Mouse (Mus musculus) liver, embryonic 12.5 days (tissue): ENCODE results near the gene Grid2ip. TPM values are rescaled to one million over a fixed set of nuclear protein-coding genes. Genes with fewer than 3 reads are reported as not detected.
"Not testable (repeated sequence)": the region's sequence is repeated elsewhere in the genome, so short reads cannot be mapped to it uniquely, and the experiment has no call there.

Experiments
- ATAC-seq: fragments of 200-750 bp; cut with Nextera tagmentation; 2 replicates; pipeline ENCODE4 v1.8.0; 2017; ENCODE audit warnings: moderate number of reproducible peaks, mild to moderate bottlenecking, moderate library complexity
- H3K27ac ChIP-seq: fragments of 300-500 bp; sonication (generic); 2 replicates; pipeline ENCODE4 v1.5.1; 2016; ENCODE audit warnings: mild to moderate bottlenecking
- H3K27me3 ChIP-seq: fragments of 300-500 bp; sonication (generic); replicated peaks from 2 replicates; pipeline ENCODE4 v1.6.1; 2016; ENCODE audit warnings: mild to moderate bottlenecking, moderate library complexity
- H3K36me3 ChIP-seq: fragments of 300-500 bp; sonication (generic); 2 replicates; pipeline ENCODE4 v1.6.1; 2016; ENCODE audit warnings: mild to moderate bottlenecking, moderate library complexity
- H3K4me1 ChIP-seq: fragments of 300-500 bp; sonication (generic); 2 replicates; pipeline ENCODE4 v1.6.1; 2016
- H3K4me2 ChIP-seq: fragments of 300-500 bp; sonication (generic); 2 replicates; pipeline ENCODE4 v1.6.1; 2016; ENCODE audit warnings: mild to moderate bottlenecking, moderate library complexity
- H3K4me3 ChIP-seq: fragments of 300-500 bp; sonication (generic); 2 replicates; pipeline ENCODE4 v1.5.1; 2016; ENCODE audit warnings: mild to moderate bottlenecking, moderate library complexity
- H3K9ac ChIP-seq: fragments of 300-500 bp; sonication (generic); 2 replicates; pipeline ENCODE4 v1.6.1; 2016; ENCODE audit warnings: mild to moderate bottlenecking, moderate library complexity
- H3K9me3 ChIP-seq: fragments of 300-500 bp; sonication (generic); replicated peaks from 2 replicates; pipeline ENCODE4 v1.6.1; 2016; ENCODE audit warnings: mild to moderate bottlenecking, moderate library complexity
- WGBS: fragments of 180-500 bp; shearing (Covaris S2); methylation state at CpG from one replicate; pipeline ENCODE4 v1.1.7; 2016; ENCODE audit not compliant: insufficient replicate concordance; 5-methylcytosine and 5-hydroxymethylcytosine counted together
- polyA plus RNA-seq: library from polyadenylated mRNA; unstranded; fragments of >200 nt; fragmentation: Nextera tagmentation; extraction: Ambion mirVana; gene quantifications from 2 replicates; pipeline ENCODE4 v1.2.1, GENCODE M21; 2016

The Grid2ip gene
- polyA plus RNA-seq, 1 experiment from 2014 or later, result 0.04 TPM

GRCm38 (mm10) chr5:143369611-143370255 lies 12.6 kb downstream of the Grid2ip start:
- Histone ChIP-seq H3K9me3 (no peaks in the 10 kb centered on the region), H3K27me3 (peaks cover 94% of the 10 kb centered on the region), H3K4me3 (peak overlapping the region; percentile 25; the same call in 1 of the 2 replicates), H3K27ac (no peak overlapping the region), H3K4me1 (peaks cover 12% of the 10 kb centered on the region), H3K36me3 (no peaks in the 10 kb centered on the region), H3K4me2 (peak overlapping the region; percentile 43), H3K9ac (no peak overlapping the region)
- 3% methylated on average over 35 of the region's 36 CpGs for WGBS
- no peak for ATAC-seq

DNA sequence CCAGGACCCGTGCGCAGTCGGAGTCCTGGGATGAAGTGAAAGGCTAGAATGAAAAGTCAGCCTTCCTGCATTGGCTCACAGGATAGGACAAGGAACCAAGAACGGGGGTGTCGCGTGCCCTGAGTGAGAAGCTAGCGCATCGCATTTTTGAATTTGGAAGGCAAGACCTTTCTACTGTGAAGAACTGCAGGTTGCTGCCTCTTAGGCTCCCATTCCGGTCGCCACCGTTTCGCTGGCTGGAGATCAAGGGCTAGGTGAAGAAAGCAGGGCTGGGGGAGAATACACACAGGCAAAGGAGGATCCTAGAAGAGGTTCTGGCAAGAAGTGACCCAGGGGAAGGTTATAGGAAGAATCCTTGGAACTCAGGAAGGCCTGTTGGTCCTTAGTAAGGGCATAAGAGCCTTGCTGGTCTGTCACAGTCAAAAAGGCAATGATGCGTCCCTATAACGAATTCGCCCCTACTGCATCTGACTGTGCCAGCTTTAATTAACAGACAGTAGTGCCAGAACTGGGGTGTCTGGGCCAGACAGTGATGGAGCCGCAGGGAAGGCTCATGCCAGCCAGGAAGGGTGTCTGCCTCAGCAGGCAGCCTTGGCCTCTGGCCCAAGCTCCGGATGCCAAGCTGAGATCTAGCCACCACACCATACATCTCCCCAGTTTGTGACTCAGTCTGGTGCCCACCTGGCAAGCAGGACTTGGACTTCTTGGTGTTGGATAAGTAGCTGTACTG lies 13.4 kb downstream of the Grid2ip start:
- no peak for ATAC-seq
- Histone ChIP-seq H3K4me1 (peaks cover 11% of the 10 kb centered on the region), H3K27me3 (peaks cover 94% of the 10 kb centered on the region), H3K9ac (no peak overlapping the region), H3K4me2 (no peak overlapping the region), H3K27ac (no peak overlapping the region), H3K36me3 (no peaks in the 10 kb centered on the region), H3K4me3 (no peak overlapping the region), H3K9me3 (no peaks in the 10 kb centered on the region)
- 28% methylated on average over 17 of the region's 17 CpGs for WGBS

DNA sequence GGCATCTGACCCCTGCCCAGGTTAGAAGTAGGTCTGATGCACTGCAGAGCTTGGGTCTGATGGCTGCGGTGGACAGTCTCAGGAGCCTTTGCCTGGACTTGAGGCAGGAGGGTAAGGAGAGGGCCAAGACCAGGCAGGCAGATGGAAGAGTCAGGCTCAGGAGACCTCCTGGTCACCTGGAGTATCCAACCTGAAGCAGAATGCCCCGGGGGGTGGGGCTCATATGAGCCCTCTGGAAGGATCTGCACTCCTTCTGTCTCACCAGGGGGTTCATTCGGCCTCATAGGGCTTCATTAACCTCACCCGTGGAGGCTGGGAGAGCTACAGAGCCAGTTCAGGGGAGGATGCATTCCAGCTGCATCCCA lies 14.0 kb downstream of the Grid2ip start:
- no peak overlapping the region for H3K4me3 ChIP-seq
- H3K27ac ChIP-seq, result no peak overlapping the region
- H3K4me2 ChIP-seq, result no peak overlapping the region
- WGBS, result 56% methylated on average over 4 of the region's 4 CpGs
- peaks cover under 1% of the 10 kb centered on the region; the same call in 1 of the 2 replicates for H3K9me3 ChIP-seq
- no peak overlapping the region for H3K9ac ChIP-seq
- ATAC-seq, result no peak
- H3K27me3 ChIP-seq, result peaks cover 92% of the 10 kb centered on the region
- H3K36me3 ChIP-seq, result no peaks in the 10 kb centered on the region
- H3K4me1 ChIP-seq, result peaks cover 10% of the 10 kb centered on the region

DNA sequence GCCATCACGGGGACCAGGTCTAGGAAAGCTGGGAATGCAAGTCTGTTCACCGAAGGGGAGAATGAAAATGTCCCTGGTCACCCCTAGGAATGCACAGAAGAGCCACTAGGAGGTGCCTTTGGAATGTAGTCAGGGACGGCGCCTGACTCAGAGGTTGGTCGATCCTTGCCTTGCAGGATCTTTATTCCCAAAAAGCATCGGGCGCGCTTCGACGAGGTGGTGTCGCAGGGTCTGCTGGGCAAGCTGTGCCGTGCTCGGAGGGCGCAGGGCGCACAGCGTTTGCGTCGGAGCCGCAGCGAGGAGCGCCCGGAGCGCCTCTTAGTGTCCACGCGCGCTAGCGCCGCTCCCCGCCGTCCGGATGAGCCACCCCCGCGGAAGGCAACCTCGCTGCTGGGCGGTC lies 15.7 kb downstream of the Grid2ip start:
- H3K4me1 ChIP-seq, result peaks cover 6% of the 10 kb centered on the region
- H3K9ac ChIP-seq, result no peak overlapping the region
- H3K9me3 ChIP-seq, result peaks cover 4% of the 10 kb centered on the region; the same call in 1 of the 2 replicates
- H3K4me2 ChIP-seq, result peak overlapping the region; percentile 52
- H3K27ac ChIP-seq, result no peak overlapping the region
- H3K36me3 ChIP-seq, result no peaks in the 10 kb centered on the region
- 4% methylated on average over 35 of the region's 35 CpGs for WGBS
- no peak for ATAC-seq
- peaks cover 88% of the 10 kb centered on the region for H3K27me3 ChIP-seq
- peak overlapping the region; percentile 25 for H3K4me3 ChIP-seq

DNA sequence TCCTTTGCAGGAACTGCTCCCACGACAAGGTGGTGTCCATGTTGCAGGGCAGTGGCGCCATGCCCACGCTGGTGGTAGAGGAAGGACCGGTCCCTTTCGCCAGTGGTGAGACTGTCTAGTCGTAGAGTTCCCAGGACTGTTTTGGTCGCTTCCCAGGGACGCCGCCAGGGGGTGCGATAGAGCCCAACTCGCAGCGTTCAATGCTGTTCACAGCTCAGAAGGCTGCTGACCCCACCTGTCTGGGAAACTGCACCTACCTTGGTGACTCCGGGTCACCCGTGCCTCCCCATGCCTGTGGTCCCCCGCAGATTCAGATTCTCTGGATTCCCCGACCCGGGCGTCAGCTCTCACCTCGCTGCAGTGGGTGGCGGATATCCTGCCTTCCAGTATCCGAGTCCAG lies 18.1 kb downstream of the Grid2ip start:
- WGBS, result 8% methylated on average over 21 of the region's 21 CpGs
- Histone ChIP-seq H3K4me3 (0 out of 2 replicates have a peak overlapping the region, but pooled peaks have one; percentile 12), H3K27me3 (peaks cover 64% of the 10 kb centered on the region), H3K9me3 (peaks cover 4% of the 10 kb centered on the region; the same call in 1 of the 2 replicates), H3K4me1 (no peaks in the 10 kb centered on the region), H3K36me3 (no peaks in the 10 kb centered on the region), H3K4me2 (peak overlapping the region; percentile 46), H3K9ac (no peak overlapping the region), H3K27ac (no peak overlapping the region)
- ATAC-seq, result 0 out of 2 replicates have a peak, but pooled peaks have one; percentile 24

DNA sequence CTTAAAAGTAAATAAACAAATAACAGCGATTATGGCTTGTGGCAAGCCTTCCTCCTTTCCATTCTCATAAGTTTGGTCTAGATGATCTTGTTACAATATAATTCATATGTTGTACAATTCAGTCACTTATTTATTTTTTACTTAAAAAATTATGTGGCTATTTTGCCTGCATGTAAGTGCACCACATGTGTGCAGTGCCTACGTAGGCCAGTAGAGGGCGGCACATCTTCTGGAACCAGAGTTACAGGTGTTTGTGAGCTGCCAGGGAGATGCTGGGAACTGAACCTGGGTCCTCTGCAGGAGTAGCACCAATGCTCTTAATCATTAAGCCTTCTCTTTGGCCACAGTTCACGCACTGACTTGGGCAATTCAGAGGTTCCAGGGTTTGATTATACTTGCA lies 19.0 kb downstream of the Grid2ip start:
- 77% methylated on average over 4 of the region's 4 CpGs for WGBS
- H3K27ac ChIP-seq, result no peak overlapping the region
- ATAC-seq, result no peak
- no peak overlapping the region for H3K4me3 ChIP-seq
- no peaks in the 10 kb centered on the region for H3K36me3 ChIP-seq
- H3K4me1 ChIP-seq, result no peaks in the 10 kb centered on the region
- H3K27me3 ChIP-seq, result peaks cover 55% of the 10 kb centered on the region
- H3K4me2 ChIP-seq, result no peak overlapping the region
- H3K9me3 ChIP-seq, result peaks cover 4% of the 10 kb centered on the region; the same call in 1 of the 2 replicates
- H3K9ac ChIP-seq, result no peak overlapping the region

GRCm38 (mm10) chr5:143386797-143387621 lies 29.9 kb downstream of the Grid2ip start:
- Histone ChIP-seq H3K9ac (no peak overlapping the region), H3K27ac (no peak overlapping the region), H3K9me3 (no peaks in the 10 kb centered on the region), H3K27me3 (peaks cover 72% of the 10 kb centered on the region), H3K4me3 (peak overlapping the region; percentile 31), H3K4me2 (peak overlapping the region; percentile 65), H3K4me1 (peaks cover 12% of the 10 kb centered on the region), H3K36me3 (no peaks in the 10 kb centered on the region)
- peak; percentile 74 for ATAC-seq
- 7% methylated on average over 39 of the region's 39 CpGs for WGBS

DNA sequence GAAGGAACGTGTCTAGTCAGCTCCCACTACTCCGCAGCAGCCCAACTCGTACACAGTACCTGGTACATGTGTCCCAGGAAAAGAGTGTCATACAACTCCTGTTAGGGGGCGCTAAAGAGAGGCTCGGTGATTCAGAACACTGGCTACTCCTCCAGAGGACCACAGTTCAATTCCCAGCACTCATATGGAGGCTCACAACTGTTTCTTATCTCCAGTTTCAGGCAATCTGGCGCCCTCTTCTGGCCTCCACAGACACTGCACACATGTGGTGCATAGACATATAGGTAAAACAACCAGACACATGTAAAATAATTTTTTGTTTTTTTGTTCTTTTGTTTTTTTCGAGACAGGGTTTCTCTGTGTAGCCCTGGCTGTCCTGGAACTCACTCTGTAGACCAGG lies 37.0 kb downstream of the Grid2ip start:
- ATAC-seq, result no peak
- WGBS, result 74% methylated on average over 7 of the region's 7 CpGs

GRCm38 (mm10) chr5:143394966-143395365 lies 37.8 kb downstream of the Grid2ip start:
- ATAC-seq, H3K4me1 ChIP-seq, H3K9ac ChIP-seq, H3K27ac ChIP-seq, H3K36me3 ChIP-seq, H3K4me2 ChIP-seq, H3K9me3 ChIP-seq, H3K4me3 ChIP-seq, H3K27me3 ChIP-seq: not testable (repeated sequence)
- WGBS, result 76% methylated on average over 2 of the region's 2 CpGs

More for the DNA sequence above, 37.0 kb downstream of the Grid2ip start:
- no peak overlapping the region for H3K9ac ChIP-seq
- H3K4me1 ChIP-seq, result peaks cover 7% of the 10 kb centered on the region; the same call in 1 of the 2 replicates
- peaks cover 12% of the 10 kb centered on the region for H3K27me3 ChIP-seq
- no peak overlapping the region for H3K4me2 ChIP-seq
- H3K4me3 ChIP-seq, result no peak overlapping the region
- H3K36me3 ChIP-seq, result peaks cover 6% of the 10 kb centered on the region
- H3K27ac ChIP-seq, result no peak overlapping the region
- 0 out of 2 replicates have a peak, but pooled peaks cover 3% of the 10 kb centered on the region for H3K9me3 ChIP-seq

DNA sequence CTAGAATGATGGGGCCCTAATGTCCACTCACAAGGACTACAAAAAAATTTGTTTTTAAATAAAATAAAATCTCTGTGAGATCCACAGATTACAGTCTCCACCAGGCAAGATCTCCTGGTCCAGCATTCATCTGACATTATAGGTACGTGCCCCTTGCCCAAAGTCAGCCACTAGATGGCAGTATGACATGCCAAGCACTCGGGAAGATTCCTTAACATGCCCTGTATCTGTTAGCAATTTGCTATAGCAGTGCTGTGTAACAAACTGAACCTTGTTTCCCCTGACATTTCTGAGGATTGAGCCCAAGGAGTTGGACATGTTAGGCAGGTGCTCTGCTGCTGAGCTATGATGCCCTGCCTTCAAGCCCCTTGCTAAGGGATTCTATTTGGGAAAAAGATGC lies 38.5 kb downstream of the Grid2ip start:
- Histone ChIP-seq H3K9ac (no peak overlapping the region), H3K27ac (no peak overlapping the region), H3K27me3 (peaks cover 6% of the 10 kb centered on the region), H3K4me1 (peaks cover 7% of the 10 kb centered on the region; the same call in 1 of the 2 replicates), H3K9me3 (0 out of 2 replicates have a peak, but pooled peaks cover 3% of the 10 kb centered on the region), H3K4me2 (no peak overlapping the region), H3K36me3 (peaks cover 6% of the 10 kb centered on the region), H3K4me3 (no peak overlapping the region)
- 39% methylated on average over 2 of the region's 2 CpGs for WGBS
- ATAC-seq, result no peak

DNA sequence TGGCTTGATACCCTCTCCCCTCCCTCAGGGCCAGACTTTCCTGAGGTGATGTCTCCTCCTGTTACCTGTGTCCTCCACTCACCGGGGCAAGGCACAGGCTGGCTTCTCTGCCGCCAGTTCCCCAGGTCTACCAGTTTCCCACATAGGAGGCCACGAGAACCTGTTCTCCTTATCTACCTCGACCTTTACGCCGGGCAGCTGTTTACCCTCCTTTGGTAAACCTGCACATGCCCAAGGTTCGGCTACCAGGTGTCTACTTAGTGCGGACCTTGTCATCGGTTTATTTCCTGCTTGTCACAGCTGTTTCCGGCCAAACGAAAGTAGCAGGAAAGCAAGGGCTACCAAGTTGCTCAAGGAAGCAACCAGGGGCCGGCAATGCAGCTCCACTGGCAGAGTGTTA lies 43.4 kb downstream of the Grid2ip start:
- H3K27ac ChIP-seq, result no peak overlapping the region
- H3K36me3 ChIP-seq, result peaks cover 11% of the 10 kb centered on the region
- H3K9me3 ChIP-seq, result no peaks in the 10 kb centered on the region
- H3K27me3 ChIP-seq, result no peaks in the 10 kb centered on the region
- H3K4me2 ChIP-seq, result no peak overlapping the region
- H3K4me3 ChIP-seq, result no peak overlapping the region
- peaks cover 44% of the 10 kb centered on the region for H3K4me1 ChIP-seq
- 62% methylated on average over 12 of the region's 12 CpGs for WGBS
- no peak overlapping the region for H3K9ac ChIP-seq
- ATAC-seq, result no peak
